Mouse (Mus musculus) activated CD4-positive, CD25-positive, alpha-beta regulatory T cell (primary cell): Measurements from ENCODE around the gene Vmn2r19. TPM values are rescaled to one million over a fixed set of nuclear protein-coding genes. Genes with fewer than 3 reads are reported as not detected.

Experiments
- polyA plus RNA-seq, 2 experiments: library from polyadenylated mRNA; unstranded; fragments of 100-300 nt; shearing (Covaris generic); gene quantifications; one replicate each; pipeline ENCODE4 v1.2.1; 2017

The Vmn2r19 gene
- polyA plus RNA-seq: under 1 TPM in 1 of 2 experiments, not detected in 1; 0.12 TPM

DNA sequence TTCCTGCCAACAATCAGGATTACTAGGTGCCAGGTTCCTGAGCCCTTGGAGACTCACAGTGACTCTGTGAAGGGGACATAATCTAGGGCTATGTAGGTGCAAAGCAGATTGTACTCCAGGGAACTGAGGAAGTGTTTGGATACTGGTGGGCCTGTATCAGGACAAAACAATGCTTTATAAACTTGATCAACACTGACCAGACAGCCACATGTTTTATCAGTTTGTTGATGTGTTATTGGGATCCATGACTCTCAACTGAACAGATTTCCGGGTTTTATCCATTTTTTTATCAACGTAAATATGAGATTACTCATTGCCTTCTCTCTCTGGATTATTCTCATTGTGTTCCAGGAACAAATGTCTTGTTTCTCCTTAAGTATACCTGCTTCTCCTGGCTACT, at the start of gene Vmn2r19:
Gene Vmn2r19 (plus strand): TSS at position 301 of the 400 bp plus-strand sequence.

DNA sequence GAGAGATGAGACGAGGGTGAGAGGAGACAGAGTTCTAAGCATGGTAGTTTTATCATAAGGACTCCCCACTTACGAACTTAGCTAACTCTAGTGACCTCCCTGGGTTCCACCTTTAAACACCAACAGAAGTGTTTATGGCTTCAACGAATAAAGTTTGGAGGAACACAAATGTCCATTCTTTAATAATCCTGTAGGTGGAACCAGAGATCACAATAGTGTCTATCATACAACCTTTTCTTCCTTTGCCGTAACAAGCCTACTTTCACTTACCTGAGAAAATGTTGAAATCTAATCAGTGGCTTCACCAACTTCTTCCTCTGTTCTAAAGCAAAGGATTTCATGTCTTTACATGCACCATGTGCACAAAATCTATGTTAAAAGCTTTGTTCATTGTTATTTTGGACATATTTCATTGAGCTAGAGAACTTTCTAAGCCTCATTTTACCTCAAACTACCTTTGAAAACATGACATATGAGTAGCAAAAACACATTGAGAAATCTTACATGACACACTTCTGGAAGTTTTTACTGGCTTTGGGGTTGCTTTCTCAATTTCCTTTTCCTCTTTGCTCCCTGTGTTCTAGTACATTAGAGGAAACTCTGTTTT, 46.5 kb upstream of the Vmn2r19 start, which contains the start of gene Clec4d:
Gene Clec4d (plus strand): TSS at position 557 of the 607 bp plus-strand sequence.

DNA sequence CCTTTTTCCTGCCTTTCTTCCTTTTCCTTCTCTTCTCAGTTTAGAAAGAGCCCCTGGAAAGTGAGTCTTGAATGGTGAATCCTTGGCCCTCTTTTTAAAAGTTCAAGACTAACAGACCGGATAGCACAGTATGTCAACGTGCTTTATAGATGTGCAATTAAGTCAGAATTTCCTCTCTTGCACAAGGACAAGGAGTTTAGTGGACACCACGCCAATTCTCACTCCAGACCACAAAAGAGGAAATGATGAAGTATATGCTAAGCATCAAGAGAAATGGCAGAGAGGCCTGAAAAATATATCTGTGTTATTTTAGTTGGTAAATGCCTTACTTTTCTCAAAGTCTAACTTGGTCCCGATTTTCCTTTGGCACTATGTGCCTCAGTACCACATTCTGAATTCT, 18.4 kb upstream of the Vmn2r19 start, which contains the start of gene Clec4e:
Gene Clec4e (minus strand): TSS at position 118 of the 400 bp plus-strand sequence.

Other genes starting within 250 kb of the Vmn2r19 start
- 1 to 10 TPM in 1 of 2 experiments, under 1 TPM in 1; 0.57 to 1.8 TPM for gene Clec4a2, start 201.9 kb upstream of the Vmn2r19 start, polyA plus RNA-seq
- gene Clec4b2, start 135.4 kb upstream of the Vmn2r19 start, polyA plus RNA-seq: not detected
- gene Clec4n, start 78.5 kb upstream of the Vmn2r19 start, polyA plus RNA-seq: 10 to 100 TPM in 1 of 2 experiments, 1 to 10 TPM in 1; 1.3 to 14.6 TPM
- not detected for gene Clec4d, start 46.2 kb upstream of the Vmn2r19 start, polyA plus RNA-seq
- gene Clec4e, start 18.5 kb upstream of the Vmn2r19 start, polyA plus RNA-seq: under 1 TPM in 1 of 2 experiments, not detected in 1; 0.72 TPM
- gene Vmn2r20, start 109.8 kb downstream of the Vmn2r19 start, polyA plus RNA-seq: under 1 TPM; 0.01 to 0.16 TPM
- not detected for gene Vmn2r21, start 225.1 kb downstream of the Vmn2r19 start, polyA plus RNA-seq